Mouse (Mus musculus) olfactory bulb, adult 2 months (tissue): ENCODE data around the gene Cdh22. TPM values are rescaled to one million over a fixed set of nuclear protein-coding genes. Genes with fewer than 3 reads are reported as not detected.

Experiments used
- H3K27ac ChIP-seq: fragments of 200-500 bp; 2 replicates; pipeline ENCODE4 v1.5.1; 2012; ENCODE audit warnings: low read depth, low read length; ENCODE audit not compliant: insufficient read depth
- H3K4me1 ChIP-seq: fragments of 200-500 bp; 2 replicates; pipeline ENCODE4 v1.6.1; 2012; ENCODE audit warnings: low read length; ENCODE audit not compliant: control insufficient read depth, insufficient read depth
- H3K4me3 ChIP-seq: fragments of 200-500 bp; 2 replicates; pipeline ENCODE4 v1.5.1; 2012; ENCODE audit warnings: mild to moderate bottlenecking, low read depth, low read length, moderate library complexity; ENCODE audit not compliant: insufficient read depth
- CTCF ChIP-seq: fragments of 200-500 bp; IDR thresholded peaks from 2 replicates; pipeline ENCODE4 v1.5.1; 2012; ENCODE audit warnings: low read depth, mild to moderate bottlenecking, low read length, moderate library complexity; ENCODE audit not compliant: insufficient read depth
- POLR2A ChIP-seq: fragments of 200-500 bp; IDR thresholded peaks from 2 replicates; pipeline ENCODE4 v1.6.1; 2012; ENCODE audit warnings: mild to moderate bottlenecking, low read depth, low read length, moderate library complexity; ENCODE audit not compliant: insufficient read depth
- WGBS: fragments of 180-500 bp; shearing (Covaris S2); methylation state at CpG from one replicate; pipeline ENCODE4 v1.1.7; 2018; 5-methylcytosine and 5-hydroxymethylcytosine counted together
- polyA plus RNA-seq: library from polyadenylated mRNA; stranded (reverse); fragments of >200 nt; gene quantifications from 2 replicates; pipeline ENCODE4 v1.2.4, GENCODE M21; 2012; ENCODE audit warnings: low replicate concordance; ENCODE audit not compliant: missing spikeins, insufficient read depth, insufficient read length

Gene Cdh22
- polyA plus RNA-seq, 1 experiment = not detected

DNA sequence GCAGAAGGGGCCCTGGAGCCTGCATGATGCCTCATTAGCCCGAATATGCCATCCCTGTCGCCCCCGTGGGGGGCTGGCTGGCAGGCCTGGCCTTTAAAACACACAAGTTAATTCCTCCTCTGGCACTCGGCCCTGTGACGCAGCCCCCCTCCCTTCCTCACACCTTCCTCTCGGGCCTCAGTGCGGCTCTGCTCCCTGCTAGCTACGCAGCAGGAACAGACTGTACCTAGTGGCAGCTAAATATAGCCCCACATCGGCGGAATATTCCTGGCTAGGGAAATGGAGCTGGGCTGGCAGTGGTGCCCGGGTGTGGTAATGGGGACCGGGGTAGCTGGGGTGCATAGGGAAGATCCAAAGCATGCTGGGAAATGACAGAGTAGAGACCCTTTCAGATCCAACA is 81.6 kb downstream of the Cdh22 start:
- Histone ChIP-seq H3K4me3 (no peak overlapping the region), H3K27ac (no peak overlapping the region), H3K4me1 (peaks cover 41% of the 10 kb centered on the region)
- TF ChIP-seq CTCF (no peak), POLR2A (no peak)
- WGBS = 17% methylated on average over 12 of the region's 12 CpGs

DNA sequence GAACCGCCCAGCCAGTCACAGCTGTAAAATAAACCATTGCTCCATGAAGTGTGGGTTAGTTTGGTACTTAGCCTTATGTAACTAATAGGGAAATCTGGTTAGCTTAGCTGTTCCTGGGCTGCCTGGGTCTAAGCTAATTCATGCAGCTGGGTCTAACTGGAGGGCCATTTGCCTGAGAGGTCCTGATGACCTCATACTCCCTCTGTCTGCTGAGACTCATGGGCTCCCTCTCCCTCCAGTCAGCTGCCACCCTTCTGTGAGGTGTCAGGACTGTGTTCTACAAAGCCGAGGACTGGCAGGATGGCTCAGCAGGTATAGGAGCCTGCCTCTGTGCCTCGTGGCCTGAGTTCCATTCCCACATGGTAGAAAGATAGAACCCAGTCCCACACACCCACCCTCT is 84.9 kb downstream of the Cdh22 start:
- 41% methylated on average over 3 of the region's 3 CpGs for WGBS
- no peak overlapping the region for H3K4me3 ChIP-seq
- no peak for TF ChIP-seq CTCF
- no peak for TF ChIP-seq POLR2A
- H3K4me1 ChIP-seq = peaks cover 38% of the 10 kb centered on the region
- peak overlapping the region; percentile 63 for H3K27ac ChIP-seq

DNA sequence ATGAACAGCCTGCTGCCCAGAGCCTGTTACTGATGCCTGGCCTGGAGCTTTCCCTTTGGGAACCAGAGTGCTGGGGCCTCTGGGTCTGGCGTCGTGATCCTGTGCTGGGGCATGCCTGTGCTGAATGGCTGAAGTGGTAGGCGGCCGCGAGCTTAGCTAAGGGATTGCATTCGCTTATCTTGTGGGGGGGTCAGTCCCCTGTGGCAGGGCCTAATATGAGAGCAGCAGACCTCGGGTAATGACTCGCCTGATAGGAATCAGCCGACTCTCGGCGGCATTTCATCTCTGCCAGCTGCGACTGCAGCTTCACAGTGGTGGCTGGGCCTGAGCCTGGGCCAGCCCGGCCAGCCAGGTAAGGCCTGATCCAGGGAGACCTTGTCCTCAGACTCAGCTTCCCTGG is 88.8 kb downstream of the Cdh22 start:
- Histone ChIP-seq H3K27ac (no peak overlapping the region), H3K4me3 (no peak overlapping the region), H3K4me1 (peaks cover 32% of the 10 kb centered on the region)
- TF ChIP-seq CTCF (no peak), POLR2A (no peak)
- WGBS = 70% methylated on average over 13 of the region's 13 CpGs

DNA sequence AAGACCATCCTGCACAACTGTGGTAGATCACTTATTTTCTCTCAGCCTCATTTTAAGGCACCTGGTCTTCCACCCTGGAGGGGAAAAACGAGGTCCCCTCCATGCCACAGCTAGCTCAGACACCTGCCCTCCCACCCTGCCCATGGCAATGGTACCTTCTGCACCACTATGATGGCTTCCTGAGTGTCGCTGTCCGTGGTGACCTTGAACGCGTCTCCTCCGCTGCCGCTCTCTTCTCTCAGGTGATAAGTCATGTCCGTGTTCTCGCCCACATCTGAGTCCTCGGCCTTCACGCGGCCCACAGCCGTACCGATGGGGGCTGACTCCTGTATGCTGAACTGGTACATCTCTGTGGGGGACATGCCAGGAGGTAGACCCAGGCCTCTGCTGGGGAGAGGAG is 91.2 kb downstream of the Cdh22 start:
- WGBS = 88% methylated on average over 14 of the region's 14 CpGs
- no peak overlapping the region for H3K4me3 ChIP-seq
- H3K4me1 ChIP-seq = peaks cover 23% of the 10 kb centered on the region
- H3K27ac ChIP-seq = no peak overlapping the region
- TF ChIP-seq CTCF (no peak), POLR2A (no peak)

DNA sequence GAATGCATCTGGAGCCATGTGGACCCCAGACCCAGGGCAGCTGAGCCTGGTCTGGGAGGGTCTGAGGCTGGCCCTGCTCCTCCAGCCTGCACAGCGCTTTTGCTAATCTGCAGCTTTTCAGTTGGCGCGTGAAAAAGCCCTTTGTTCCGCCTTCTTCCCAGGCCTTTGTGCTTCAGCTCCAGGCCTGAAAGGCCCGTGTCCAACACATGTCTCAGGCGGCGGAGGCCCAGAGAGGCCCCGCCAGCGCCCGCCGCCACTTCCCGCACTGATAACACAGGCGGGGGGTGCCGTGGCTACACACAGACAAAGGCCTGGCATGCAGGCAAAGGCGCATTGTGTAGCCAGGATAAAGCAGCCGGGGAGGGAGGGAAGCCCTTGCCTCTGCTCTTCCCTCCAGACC is 98.6 kb downstream of the Cdh22 start:
- Histone ChIP-seq H3K4me1 (peaks cover 46% of the 10 kb centered on the region), H3K4me3 (no peak overlapping the region), H3K27ac (peak overlapping the region; percentile 11; the same call in 1 of the 2 replicates)
- 49% methylated on average over 16 of the region's 16 CpGs for WGBS
- TF ChIP-seq CTCF = no peak
- no peak for TF ChIP-seq POLR2A

DNA sequence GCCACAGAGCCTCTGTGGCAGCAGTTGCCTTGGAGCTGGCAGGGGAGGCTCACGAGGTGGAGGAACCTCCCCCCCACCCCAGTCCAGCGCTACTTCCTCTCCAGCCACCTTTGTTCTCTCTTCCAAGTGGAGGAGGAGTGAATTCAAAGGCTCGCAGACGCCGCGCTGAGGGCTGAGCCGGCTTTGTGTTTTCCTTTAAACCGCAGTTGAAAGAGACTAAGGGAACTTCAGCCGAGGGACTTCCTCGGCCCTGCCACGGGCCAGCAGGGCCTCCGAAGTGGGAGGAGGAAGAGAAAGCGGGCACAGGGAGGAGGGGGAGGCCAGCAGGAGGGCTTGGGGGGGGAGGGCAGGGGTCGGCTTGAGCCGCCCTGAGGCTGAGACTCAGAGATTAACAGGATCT is 101.1 kb downstream of the Cdh22 start:
- H3K27ac ChIP-seq = no peak overlapping the region
- WGBS = 27% methylated on average over 15 of the region's 15 CpGs
- no peak for TF ChIP-seq CTCF
- TF ChIP-seq POLR2A = no peak
- H3K4me3 ChIP-seq = no peak overlapping the region
- H3K4me1 ChIP-seq = peaks cover 48% of the 10 kb centered on the region

DNA sequence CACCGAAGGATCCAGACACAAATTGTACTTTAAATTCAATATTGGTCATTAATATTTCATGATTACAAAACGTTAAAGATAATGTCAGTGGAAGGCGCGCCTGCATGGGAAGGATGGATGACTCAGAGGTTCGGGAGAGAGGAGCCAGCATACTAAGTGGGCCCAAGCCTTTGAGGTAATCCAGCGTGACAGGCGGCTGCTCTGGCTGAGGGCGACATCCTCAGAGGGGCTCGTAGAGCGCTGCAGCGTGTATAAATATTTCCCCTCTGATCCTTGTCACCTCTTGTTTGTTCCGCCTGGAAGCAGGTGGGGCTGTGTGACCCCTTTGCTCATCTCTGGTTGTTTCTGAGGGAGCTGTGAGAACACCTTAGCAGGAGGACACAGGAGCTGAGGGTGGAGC is 103.2 kb downstream of the Cdh22 start:
- WGBS = 54% methylated on average over 12 of the region's 12 CpGs
- TF ChIP-seq POLR2A (no peak), CTCF (no peak)
- H3K4me1 ChIP-seq = peaks cover 39% of the 10 kb centered on the region

DNA sequence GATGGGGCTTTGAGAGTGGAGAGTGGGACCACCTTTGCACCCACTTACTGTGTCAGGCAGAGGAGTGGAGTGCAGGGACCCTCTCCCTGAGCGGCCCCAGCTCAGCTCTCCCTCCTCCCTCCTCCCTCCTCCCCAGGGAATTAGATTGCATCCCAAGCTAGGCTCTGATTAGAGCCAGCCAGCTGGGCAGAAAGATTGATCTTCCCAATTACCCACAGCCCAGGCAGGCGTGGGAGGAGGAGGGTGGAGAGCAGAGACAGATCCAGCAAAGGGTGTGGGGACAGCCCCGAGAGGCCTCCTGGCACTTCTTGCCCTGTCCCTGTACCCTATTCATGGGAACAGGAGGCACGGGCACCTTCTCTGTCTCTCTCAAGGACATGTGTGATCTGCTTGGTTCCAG is 105.5 kb downstream of the Cdh22 start:
- H3K4me3 ChIP-seq = no peak overlapping the region
- 39% methylated on average over 4 of the region's 4 CpGs for WGBS
- peaks cover 36% of the 10 kb centered on the region for H3K4me1 ChIP-seq
- TF ChIP-seq CTCF = no peak
- TF ChIP-seq POLR2A = no peak
- H3K27ac ChIP-seq = no peak overlapping the region

More for the DNA sequence above, 103.2 kb downstream of the Cdh22 start:
- no peak overlapping the region for H3K27ac ChIP-seq
- no peak overlapping the region for H3K4me3 ChIP-seq

DNA sequence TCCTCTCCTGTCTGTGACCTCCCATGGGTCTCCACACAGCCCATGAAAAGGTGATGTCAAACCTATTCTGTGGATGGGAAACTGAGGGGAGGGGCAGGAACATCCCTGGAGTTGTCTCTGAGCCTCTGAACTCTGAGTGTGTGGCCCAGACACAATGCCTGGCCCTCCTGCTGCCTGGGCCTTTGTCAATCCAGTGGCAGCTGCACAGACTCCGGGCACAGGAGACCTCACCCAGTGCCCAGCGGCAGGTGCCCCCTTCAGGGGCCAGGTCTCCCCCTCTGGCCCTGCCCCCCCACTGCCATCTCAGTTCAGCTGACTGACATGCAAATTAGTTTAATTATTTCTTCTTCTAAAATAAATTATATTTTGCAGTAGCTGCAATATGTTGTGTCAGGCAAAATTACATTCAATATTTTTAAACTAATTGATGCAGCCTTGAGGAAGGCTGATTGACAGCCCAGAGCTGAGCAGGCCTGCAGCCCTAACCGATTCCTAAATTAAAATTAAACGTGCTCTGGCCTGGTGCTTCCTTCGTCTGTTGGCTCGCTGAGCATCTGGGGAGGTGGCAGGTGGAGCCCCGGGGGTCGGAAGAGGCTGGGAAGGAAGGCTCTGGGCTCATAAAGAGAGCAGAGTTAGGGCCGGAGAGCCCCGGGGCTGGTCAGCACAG is 107.6 kb downstream of the Cdh22 start:
- no peak overlapping the region for H3K4me3 ChIP-seq
- peaks cover 30% of the 10 kb centered on the region for H3K4me1 ChIP-seq
- H3K27ac ChIP-seq = no peak overlapping the region
- WGBS = 56% methylated on average over 10 of the region's 10 CpGs
- no peak for TF ChIP-seq CTCF
- no peak for TF ChIP-seq POLR2A

DNA sequence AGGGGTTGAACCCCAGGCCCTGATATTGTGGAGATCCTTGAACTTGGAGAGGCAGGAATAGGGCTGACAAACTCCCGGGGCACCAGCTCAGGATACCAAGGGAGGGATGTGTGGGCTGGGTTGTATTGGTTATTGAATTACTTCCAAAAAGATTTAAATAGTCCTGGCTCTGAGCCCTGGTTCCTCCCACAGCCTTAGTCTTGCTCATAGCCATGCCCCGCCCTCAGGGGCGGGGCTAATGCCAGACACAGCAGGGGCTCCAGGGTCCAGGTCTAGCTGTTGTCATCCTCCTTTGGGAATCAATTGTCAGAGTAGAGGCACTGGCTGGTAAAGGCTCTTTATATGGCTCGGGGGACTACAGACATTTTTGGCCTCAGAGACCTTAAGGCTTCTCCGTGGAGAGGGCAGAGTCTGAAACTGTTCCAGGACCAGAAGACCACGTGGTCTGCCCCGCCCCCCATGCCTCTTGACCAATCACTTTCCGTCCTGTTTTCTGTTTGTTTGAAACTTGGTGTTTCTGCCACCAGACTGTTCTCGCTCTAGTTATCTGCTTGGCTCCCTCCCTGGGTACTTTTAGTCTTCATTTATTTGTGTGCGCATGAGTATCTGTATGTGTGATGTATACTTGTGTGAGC is 113.3 kb downstream of the Cdh22 start:
- 35% methylated on average over 10 of the region's 10 CpGs for WGBS
- Histone ChIP-seq H3K4me1 (peaks cover 27% of the 10 kb centered on the region), H3K27ac (no peak overlapping the region), H3K4me3 (no peak overlapping the region)
- TF ChIP-seq POLR2A (no peak), CTCF (no peak)

DNA sequence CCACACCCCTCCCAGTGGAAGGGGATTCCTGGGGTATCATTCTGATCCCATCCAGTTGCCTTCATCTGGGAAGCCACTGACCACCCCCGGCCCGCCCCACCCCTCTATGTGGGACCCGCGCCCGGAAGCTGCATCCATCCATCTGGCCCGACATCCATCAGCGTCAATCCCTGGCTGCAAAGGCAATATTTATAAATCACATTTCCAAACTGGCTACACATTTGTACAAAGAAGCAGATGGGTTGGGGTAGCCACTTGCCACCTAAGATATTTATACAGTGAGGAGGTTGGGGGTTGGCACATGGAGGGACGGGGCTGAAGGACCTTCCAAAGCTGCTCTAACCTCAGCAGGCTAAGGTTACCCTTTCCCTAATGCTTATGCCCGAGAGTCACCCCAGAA is 113.9 kb downstream of the Cdh22 start:
- WGBS = 78% methylated on average over 9 of the region's 9 CpGs
- Histone ChIP-seq H3K4me1 (peaks cover 25% of the 10 kb centered on the region), H3K4me3 (no peak overlapping the region), H3K27ac (no peak overlapping the region)
- TF ChIP-seq POLR2A = no peak
- no peak for TF ChIP-seq CTCF
